Mouse (Mus musculus): ENCODE results near the gene P2ry12.

Gene P2ry12

GRCm38 (mm10) chr3:59181134-59181533 lies 81.5 kb downstream of the P2ry12 start:
- no peak for DNase-seq

GRCm38 (mm10) chr3:59176871-59177270 lies 85.8 kb downstream of the P2ry12 start:
- no peak for DNase-seq

GRCm38 (mm10) chr3:59175234-59175633 lies 87.4 kb downstream of the P2ry12 start:
- DNase-seq, result peak; percentile 77

- DNase-seq, result peak; percentile 56
Measured at GRCm38 (mm10) chr3:59174426-59175154, 88.1 kb downstream of the P2ry12 start.

- no peak for DNase-seq
Measured at GRCm38 (mm10) chr3:59169921-59170627, 92.6 kb downstream of the P2ry12 start.

GRCm38 (mm10) chr3:59169215-59169614 lies 93.5 kb downstream of the P2ry12 start:
- no peak for DNase-seq

- DNase-seq, result peak; percentile 33
Measured at GRCm38 (mm10) chr3:59168476-59168875, 94.2 kb downstream of the P2ry12 start.

- DNase-seq, result no peak
Measured at GRCm38 (mm10) chr3:59167417-59168054, 95.1 kb downstream of the P2ry12 start.

All from thymus, postnatal 14 days (tissue).